Mouse (Mus musculus): ENCODE measurements around the gene Cox5b.
"Not testable (repeated sequence)": the region's sequence is repeated elsewhere in the genome, so short reads cannot be mapped to it uniquely, and the experiment has no call there.

Cox5b gene

DNA sequence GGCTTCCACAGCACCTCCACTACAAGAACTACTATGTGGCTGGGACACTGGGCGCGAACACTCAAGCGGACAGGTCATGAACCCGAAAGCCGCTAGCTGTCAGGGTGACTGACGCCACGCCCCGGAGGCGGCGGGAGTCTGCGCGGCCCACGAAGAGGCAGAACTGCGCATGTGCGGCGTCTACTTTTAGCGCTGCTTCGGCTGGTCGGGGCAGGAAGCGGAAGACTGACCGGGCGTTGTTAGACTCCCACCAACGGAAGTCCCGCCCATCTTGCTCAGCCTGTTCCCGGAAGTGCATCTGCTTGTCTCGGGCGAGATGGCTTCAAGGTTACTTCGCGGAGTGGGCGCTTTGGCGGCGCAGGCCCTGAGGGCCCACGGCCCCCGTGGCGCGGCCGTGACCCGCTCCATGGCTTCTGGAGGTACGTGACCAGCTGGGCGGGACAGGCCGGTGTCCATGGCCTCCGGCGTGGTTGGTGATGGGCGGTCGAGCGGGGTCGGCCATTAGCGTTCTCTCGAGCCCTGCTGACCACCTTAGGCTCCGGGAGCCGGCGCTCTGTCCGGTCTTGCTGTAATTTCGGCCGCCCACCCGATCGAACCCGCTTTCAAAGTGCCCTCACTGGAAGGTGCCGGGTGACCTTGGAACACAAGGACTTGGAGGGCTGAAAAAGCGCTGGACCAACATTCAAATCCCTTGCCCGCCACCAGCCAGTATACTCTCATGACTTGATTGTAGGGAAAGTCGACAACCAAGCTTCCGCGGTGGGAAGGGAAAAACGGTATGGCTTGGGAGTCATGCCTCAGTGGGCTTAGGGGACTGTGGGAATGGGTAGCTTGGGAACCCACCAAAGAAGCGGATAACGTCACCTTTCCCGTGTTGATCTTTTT is at the start of gene Cox5b:
Gene Cox5b (plus strand): TSS at position 179 of the 885 bp plus-strand sequence.
- DNase-seq (ENCODE audit: low spot score) = peak; percentile 88

DNA sequence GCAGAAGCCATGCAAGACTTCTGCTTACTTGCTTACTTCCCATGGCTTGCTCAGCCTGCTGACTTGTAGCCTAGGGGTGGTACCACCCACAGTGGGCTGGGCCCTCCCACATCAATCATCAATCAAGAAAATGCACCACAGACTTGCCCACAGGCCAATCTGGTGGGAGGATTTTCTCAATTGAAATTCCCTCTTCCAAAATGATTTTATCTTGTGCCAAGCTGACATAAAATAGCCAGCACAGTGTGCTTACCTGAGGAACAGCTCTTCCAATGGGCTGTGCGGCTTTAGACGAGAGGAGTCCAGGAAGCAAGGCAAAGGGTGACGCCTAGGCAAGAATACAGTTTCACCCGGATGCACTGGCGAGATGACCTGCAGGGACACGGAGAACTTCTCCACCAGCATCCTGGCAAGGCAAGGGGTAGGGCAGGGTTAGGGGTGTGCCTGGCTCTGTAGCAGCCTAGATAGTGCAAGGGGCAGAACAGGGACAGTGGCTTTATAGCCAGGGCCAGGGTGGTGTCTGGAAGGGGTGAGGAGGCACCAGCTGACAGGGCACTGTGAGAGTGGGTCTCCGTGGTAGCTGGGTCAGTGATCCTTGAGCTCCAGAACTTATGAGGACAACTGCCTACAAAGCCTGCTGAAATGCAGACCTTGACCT is 47.2 kb upstream of the Cox5b start:
- no peak for DNase-seq (ENCODE audit: low spot score)

DNA sequence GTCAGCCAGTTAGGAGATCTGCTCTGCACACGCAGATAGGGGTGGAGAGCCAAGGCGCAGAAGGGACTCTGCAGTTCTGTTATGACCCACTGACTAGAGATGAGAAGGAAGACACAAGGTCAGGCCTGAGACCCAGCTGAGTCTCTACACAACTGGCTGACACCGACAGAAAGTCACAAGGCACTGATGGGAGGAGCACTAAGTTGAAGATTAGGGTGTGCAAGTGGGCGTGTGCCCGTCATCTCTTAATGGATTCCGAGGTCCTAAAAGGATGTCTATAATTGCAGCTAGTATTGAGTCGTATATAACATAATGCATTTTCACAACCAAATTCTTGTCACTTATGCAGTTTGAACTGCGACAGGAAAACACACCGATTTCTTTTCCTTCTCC is 46.6 kb upstream of the Cox5b start:
- DNase-seq (ENCODE audit: low spot score) = no peak

DNA sequence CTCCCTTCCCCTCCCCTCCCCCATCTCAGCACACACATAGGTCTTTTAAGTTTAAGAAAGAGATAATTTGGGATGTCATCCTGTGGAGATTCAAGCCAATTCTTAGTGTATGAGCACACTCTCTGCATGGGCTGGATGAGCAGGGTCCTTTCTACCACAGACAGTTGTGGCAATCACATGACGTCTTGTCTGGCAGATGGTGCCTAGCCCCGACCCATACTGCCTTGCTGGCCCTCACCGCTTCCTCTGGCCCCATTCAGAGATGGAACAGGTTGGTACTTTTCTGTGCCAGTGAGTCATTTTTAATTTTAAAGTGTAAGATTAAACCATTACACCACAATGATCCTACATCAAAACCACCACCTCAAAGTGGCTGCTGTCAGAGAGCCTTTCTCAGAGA is 45.0 kb upstream of the Cox5b start:
- DNase-seq (ENCODE audit: low spot score) = no peak

DNA sequence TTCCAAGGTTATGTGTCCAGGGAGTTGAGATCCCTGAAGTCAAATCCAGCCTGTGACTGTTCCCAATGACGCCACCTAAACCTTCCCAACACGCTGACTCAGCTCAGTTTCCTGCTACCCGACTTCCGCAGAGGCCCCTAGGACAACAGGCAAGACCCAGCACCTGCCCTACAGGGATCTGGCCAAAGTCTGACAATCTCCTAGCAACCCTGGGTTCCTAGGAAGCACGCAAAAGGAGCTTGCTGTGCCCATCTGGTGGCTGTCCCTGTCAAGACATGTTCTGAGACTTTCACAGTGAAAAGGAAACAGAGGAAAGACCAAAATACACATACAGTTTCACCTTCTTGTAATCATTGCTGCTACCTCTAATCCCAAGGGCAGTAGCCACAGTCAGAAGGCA is 43.6 kb upstream of the Cox5b start:
- DNase-seq (ENCODE audit: low spot score) = no peak

DNA sequence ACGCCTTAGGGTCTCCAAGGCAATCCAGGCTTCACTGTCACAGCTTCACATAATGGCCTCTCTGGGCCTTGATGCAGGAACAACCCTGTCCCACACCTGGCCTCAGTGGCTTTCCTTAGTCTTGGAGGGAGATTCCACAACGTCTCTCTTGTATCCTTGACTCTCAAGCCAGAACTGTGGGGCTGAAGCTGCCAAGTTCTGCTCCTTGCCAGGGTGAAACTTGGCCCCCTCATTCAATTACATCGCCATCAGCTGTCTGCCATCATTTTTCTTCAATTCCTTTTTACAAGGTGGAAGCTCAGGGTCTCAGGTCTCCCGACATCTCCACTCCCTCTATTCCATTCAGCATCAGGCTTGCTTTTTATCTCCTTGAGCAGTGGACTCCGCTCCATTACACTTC is 36.2 kb upstream of the Cox5b start:
- no peak for DNase-seq (ENCODE audit: low spot score)

DNA sequence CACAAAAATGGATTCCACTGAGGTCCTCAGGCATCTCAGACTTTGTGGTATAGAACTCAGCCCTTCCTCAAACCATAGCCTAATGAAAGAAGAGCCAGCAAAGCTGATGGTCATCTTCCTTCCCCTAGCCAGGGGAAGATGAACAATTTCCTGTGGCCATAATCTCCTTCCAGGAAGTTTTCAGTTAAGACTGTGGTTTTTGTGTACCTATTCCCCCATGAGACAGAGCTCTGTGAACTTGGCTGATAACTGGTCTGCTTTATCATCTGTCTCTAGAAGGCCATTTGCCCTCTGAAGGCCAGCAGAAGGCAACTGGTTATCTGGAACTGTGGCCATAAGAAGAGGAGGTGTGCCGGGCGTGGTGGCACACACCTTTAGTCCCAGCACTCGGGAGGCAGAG is 35.0 kb upstream of the Cox5b start:
- DNase-seq (ENCODE audit: low spot score) = no peak

DNA sequence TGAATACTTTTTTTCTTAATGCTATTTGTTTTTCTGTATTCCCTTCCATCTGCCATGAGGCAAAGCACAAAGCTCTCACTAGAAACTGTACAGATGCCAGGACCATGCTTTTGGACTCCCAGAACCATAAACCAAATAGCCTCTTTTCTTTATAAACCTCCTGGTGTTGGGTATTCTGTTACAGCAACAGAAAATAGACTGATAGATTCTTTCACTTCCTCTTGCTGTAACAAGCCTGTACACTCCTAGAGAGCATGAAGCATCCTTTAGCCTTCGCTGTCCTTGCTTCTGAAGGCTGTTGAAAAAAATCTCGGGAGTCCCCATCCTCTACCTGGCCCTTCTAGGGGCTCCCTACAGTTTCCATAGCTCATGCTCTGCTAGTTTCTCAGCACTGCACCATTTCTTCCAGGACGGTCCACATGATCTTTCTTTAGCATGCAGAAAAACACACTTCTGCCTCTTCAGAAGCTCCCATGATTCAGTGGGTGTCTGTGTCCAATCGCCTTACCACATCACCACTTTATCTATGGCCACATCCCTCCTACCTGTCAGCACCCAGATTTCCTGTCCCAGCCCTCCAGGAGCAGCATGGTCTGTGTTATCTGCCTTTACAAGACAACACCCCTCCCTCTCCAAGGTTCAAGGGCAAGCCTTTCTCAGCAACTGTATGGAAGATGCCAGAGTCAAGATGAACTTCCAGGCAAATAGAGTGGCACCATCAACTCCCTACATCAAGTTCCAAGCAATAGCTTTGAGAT is 33.4 kb upstream of the Cox5b start:
- no peak for DNase-seq (ENCODE audit: low spot score)

DNA sequence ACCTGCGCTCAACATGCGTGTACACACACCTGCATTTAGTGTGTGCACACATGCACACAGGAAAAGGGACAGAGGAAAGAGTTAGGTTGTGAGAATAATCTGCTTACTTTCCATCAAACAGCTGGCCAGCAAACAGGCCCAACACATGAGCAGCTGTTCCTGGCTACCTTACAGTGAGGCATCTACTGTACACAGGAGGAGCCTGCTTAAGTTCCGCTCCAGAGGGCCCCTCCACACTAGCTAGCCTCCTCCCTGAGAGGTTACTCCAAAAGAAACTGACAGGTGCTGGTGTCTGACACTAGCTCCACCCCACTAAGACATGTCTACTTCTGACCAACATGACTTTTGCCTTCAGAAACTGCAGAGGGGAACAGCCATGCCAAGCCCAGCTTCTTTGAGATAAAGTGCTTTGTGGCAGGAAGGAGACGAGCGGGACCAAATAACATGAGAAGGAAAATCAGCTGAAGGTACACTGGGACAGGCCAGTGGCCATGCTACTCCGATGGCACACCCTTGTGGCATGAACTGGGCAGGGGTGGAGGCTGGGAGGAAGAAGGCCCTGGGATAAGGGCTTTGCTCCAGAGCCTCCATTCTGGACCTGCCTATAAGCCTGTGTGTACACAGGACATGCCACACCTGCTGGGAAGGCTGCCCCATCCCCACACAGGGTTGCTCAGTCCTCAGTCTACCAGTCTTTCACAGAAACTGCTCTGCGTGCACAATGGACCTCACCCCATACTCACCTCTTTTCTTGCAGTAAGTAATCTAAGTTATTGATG is 32.4 kb upstream of the Cox5b start:
- no peak for DNase-seq (ENCODE audit: low spot score)

DNA sequence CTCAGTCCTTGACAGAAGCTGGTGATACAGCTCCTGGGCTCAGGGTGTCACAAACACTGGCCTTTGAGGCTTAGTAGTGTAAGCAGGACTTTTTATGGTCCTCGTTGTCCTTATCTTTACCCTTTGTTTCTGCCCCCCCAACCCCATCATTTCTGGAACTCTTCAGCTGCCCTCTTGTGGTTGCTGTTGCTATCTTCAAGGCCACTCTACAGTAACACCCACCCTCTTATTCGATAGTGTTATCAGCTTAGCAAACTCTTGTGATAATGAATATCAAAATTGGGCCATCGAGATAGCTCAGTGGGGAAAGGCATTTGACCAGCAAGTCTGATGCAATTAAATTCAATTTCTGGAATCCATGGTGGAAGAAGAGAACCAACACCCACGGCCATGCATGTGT is 26.8 kb upstream of the Cox5b start:
- no peak for DNase-seq (ENCODE audit: low spot score)

DNA sequence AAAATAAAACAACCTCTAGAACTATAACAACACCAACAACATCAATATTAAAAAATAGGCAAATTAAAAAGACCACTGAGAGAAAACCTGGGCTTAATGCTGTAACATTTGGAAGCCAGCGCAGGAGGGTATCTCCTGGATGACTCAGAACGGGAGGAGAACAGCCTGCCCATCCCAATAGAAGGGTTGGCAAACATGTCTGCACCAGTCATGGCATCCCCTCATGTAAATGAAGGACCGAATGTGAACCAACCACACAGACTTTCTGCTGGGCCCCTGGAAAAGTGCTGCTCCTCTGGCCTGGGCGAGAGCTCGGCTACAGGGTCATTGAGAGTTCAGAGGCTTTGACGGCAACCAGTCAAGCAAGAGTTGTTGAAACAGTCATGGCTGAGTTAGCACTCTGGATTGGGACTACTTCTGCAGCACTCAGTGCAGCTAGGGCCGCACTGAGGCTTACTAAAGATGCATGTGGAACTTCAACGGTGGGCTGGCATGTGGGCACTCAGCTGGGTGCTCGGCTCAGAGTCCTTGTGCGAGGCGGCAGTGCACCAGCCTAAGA is 26.0 kb upstream of the Cox5b start:
- DNase-seq (ENCODE audit: low spot score) = no peak

DNA sequence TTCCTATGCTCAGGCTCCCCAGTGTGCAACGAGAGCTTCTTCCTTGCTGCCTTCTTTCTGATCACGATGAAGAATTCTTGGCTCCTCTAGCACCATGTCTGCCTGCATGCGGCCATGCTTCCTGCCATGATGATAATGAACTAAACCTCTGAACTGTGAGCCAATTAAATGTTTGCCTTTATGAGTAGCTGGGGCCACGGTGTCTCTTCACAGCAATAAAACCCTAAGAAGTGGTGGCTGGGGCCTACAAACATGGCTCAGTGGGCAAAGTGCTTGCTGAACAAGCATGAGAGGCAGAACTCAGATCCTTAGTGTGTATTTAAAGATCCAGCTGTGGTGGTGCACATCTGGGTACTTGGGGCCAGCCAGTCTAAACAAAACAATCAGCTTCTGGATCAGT is 25.3 kb upstream of the Cox5b start:
- no peak for DNase-seq (ENCODE audit: low spot score)

DNA sequence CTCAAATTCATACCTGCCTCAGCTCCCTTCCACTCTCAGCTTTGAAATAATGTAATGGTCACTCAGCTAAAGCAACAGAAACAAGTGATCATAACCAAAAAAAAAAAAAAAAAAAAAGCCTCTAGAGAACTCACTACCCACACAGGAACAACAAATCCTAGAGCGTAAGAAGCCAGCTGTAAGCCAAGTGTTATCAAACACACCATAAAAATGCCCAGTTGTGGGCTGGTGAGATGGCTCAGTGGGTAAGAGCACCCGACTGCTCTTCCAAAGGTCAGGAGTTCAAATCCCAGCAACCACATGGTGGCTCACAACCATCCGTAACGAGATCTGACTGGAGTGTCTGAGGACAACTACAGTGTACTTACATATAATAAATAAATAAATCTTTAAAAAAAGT is 23.2 kb upstream of the Cox5b start:
- not testable (repeated sequence) for DNase-seq (ENCODE audit: low spot score)

DNA sequence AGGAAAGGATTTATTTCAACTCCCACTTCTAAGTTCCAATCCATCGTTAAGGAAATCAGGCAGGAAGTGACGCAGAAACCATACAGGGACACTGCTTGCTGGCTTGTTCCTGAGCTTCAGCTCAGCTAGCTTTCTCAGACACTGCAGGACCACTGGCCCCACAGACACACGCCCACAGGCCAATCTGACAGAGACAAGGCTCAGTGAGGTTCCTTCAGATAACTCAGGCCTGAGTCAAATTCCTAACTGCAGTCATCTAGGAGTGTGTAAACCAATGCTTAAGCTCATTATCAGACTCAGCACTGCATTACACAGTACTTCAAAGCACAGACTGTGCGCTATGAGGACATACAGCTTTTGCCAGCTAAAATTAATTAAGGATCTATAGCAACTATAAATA is 21.0 kb upstream of the Cox5b start:
- no peak for DNase-seq (ENCODE audit: low spot score)

DNA sequence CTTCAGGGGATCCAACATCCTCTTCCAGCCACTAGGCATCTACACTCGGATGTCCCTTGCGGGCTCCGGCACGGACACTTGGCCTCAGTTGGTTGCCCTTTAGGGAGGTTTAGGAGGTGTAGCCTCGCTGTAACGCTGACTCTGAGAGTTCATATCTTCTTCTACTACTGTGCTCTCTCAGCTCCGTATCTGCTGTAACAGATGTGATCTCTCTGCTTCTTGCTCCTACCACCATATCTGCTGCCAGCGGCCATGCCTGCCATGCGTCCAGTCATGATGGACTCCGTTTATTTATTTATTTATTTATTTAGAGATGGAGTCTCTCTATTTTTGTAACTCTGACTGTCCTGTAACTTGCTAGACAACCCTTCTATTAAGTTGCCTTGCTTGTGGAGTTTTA is 20.0 kb upstream of the Cox5b start:
- DNase-seq (ENCODE audit: low spot score) = no peak

DNA sequence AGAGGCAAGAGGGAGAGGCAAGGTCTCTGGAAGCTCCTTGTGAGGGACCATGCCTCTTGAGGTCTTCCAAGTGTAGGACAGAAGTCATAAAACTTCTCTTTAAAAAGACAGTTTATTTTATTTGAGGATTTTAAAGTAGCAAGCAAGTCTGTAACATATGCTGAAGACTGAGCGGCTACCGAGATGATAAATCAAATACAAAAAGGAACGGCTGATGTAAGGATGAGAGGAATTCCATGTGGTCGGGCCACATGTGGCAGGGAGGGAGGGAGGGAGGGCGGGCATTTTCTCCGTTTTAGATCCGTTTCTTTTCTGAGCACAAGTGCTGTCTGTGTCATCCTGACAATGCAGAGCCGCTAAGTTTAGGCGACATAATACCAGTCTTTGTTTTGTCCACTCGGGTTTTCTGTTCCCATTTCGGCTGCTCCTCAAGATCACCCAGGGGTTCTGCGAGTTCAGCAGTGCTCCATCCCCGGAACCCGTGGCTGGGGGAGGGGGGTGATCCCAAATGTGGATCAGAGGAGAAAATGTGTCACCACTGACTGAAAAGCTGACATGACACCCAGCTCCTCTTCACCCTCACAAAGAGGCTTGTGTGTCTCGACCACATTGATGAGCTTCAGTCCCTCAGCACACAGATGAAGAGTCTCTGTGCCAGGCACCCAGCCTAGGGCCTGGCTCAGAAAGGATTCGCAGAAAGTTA is 18.4 kb upstream of the Cox5b start:
- no peak for DNase-seq (ENCODE audit: low spot score)

DNA sequence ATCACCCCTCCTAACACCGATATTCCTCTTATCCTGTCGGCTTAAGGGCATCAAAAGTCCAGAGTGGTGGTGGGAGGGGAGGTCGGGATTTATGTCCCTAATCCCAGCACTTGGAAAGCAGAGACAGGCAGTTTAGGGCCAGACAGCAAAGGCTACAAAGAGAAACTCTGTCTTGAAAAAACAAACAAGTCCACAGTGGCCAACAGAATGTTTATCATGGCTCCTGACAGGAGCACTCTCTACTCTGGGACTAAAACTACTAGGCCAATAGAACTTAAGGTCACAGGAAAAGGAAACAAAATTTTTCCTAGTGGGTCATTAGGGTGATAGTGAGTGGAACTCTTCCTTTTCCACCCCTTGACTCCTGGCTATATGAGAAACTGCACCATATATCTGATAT is 16.3 kb upstream of the Cox5b start:
- no peak for DNase-seq (ENCODE audit: low spot score)

DNA sequence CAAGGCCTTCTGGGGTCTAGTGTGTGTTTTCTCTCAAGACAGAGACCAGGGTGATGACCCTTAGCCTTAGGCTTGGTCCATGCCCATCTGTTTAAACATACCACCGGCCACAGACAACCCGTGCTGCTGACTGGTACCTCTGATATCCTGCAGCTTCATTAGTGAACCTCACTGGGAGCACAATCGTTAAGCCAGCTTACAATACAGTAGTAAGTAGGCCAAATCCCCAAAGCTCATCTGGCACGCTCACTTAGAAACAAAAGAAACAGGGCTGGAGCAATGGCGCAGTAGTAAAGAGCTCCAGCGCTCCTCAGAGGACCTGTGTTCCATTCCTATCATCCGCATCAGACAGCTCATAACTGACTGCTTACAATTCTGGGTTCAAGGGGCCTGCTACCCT is 10.4 kb upstream of the Cox5b start:
- no peak for DNase-seq (ENCODE audit: low spot score)

DNA sequence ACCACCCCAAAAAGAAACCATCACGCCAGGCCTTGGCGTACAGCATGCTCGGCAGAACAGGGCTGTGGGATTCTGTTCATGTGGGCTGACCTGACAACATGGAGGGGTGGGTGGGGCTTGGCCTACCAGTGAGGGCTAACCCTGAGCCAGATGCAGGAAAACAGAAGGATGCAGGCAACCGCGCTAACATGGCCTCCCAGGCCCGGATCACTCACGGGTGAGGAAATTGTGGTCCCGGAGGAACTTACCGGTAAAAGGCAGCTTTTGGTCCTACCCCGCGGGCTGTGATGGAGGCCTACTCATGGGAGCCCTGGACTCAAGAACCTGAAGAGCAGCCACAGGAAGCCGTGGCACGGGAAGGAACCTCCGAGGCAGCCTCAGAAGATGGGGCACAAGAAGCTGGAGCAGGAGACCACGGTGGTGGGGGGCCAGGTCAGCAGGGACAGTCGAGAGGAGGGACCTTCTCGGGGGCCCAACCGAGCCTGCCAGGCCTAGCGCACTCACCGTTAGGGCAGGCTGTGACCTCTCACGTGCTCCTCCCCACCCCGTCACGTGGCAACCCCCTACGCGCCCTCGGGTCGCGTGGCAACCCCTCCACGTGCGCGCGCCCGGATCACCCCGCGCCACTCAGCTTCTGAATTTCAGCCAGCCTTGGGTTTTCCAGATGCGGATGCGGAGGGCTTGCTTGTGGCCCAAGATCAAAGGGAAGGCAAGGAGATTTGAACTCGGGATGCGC is 8.5 kb upstream of the Cox5b start, which contains the start of gene Fam178b:
Gene Fam178b (minus strand): TSS at position 564 of the 736 bp plus-strand sequence.
- DNase-seq (ENCODE audit: low spot score) = no peak

DNA sequence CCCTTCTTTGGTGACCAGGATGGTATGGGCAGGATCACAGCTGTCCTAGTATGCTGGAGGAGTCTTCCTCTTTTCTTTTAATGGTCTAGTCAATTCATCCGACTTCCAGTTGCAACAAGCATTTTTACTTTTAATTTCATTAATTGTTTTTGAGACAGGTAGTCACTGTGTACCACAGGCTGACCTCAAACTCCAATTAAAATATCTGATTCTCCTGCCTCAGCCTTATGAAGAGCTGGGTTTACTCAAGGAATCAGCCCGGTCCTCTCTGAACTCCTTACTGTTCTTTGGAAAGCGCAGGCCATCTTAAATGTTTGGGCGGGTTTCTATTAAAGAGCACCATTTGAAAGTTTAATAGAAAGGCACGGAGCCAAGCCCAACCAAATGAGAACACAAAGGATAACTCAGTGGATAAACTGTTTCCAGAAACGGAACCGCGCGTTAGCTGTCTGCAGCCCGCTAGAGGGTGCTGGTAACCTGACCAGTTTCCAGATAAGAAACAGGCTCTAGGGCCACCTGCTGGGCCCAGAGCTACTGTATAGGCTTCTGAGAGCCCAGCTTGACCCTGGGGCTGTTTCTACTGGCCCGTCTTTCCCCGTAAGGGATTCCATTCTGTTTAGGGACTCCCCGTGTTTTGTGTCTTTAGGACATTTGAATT is 7.3 kb upstream of the Cox5b start:
- DNase-seq (ENCODE audit: low spot score) = peak; percentile 42
